Mouse (Mus musculus): Measurements from ENCODE around the gene Rgs10. TPM values are rescaled to one million over a fixed set of nuclear protein-coding genes. Genes with fewer than 3 reads are reported as not detected.

Rgs10 gene
- total and polyA plus RNA-seq, 3 experiments = 5.4 to 7.4 (median 6.5) TPM

- Histone ChIP-seq H3K79me2 (replicated peaks; ENCODE audit: control insufficient read depth, extremely low read depth, insufficient read depth, poor library complexity, severe bottlenecking) (no peaks in the 10 kb centered on the region), H3K9ac (ENCODE audit: insufficient read depth, low read depth) (no peak overlapping the region), H3K4me1 (ENCODE audit: control insufficient read depth in 1 of 2, insufficient read depth in 2 of 2) (peaks cover 3 to 16% of the 10 kb centered on the region in 2 experiments; a peak in 3 of 4 replicates), H3K27me3 (replicated peaks) (no peaks in the 10 kb centered on the region), H3K4me3 (replicated peaks in 1 of 3; ENCODE audit: low read depth in 2 of 3, low read length in 2 of 3, poor library complexity in 1 of 3) (no peak overlapping the region), H3K9me3 (replicated peaks; ENCODE audit: low read length) (no peaks in the 10 kb centered on the region), H3K4me2 (ENCODE audit: insufficient read depth, low read depth, poor library complexity, severe bottlenecking) (no peak overlapping the region), H3K36me3 (replicated peaks in 1 of 2; ENCODE audit: control insufficient read depth in 1 of 2, insufficient read depth in 1 of 2, low read length in 1 of 2) (no peaks in the 10 kb centered on the region), H3K27ac (ENCODE audit: insufficient read depth, low read depth) (no peak overlapping the region)
- no peak for TF ChIP-seq UBTF (IDR thresholded peaks at IDR 0.05; ENCODE audit: low read depth, low read length)
- no peak for TF ChIP-seq USF2 (conservative IDR thresholded peaks at IDR 0.05; ENCODE audit: low read depth, low read length)
- TF ChIP-seq RCOR1 (conservative IDR thresholded peaks at IDR 0.05; ENCODE audit: low read depth, low read length) = no peak
- no peak for TF ChIP-seq SMC3 (IDR thresholded peaks at IDR 0.05; ENCODE audit: low read depth, low read length)
- no peak for TF ChIP-seq ZNF384 (IDR thresholded peaks at IDR 0.05; ENCODE audit: low read depth, low read length)
- no peak for TF ChIP-seq KAT2A (IDR thresholded peaks at IDR 0.05; ENCODE audit: insufficient replicate concordance, low read length)
- TF ChIP-seq MYC (IDR thresholded peaks at IDR 0.05; ENCODE audit: low read depth, low read length) = no peak
- no peak for TF ChIP-seq PAX5 (IDR thresholded peaks at IDR 0.05; ENCODE audit: low read length)
- no peak for TF ChIP-seq ZKSCAN1 (IDR thresholded peaks at IDR 0.05; ENCODE audit: borderline replicate concordance, low read depth, low read length)
- no peak for TF ChIP-seq MAZ (IDR thresholded peaks at IDR 0.05; ENCODE audit: low read depth, low read length)
- TF ChIP-seq MAX (IDR thresholded peaks at IDR 0.05; ENCODE audit: low read length) = no peak
- TF ChIP-seq GABPA (IDR thresholded peaks at IDR 0.05; ENCODE audit: insufficient replicate concordance, low read depth, low read length) = no peak
- dilution Hi-C loops (cut with MboI; ENCODE audit: extremely low pct_ligation_motif_present, extremely low pct_unique_long_range_greater_than_20kb, low sequenced_read_pairs) = no loop called here
- in situ Hi-C loops (cut with MboI; ENCODE audit: low pct_ligation_motif_present, low pct_unique_long_range_greater_than_20kb, low sequenced_read_pairs) = no loop called here
- DNase-seq (ENCODE audit: extremely low read depth) = no peak
Observed at GRCm38 (mm10) chr7:128381001-128381400, 37.6 kb downstream of the Rgs10 start.

GRCm38 (mm10) chr7:128379162-128379805 lies 39.3 kb downstream of the Rgs10 start:
- Histone ChIP-seq H3K36me3 (replicated peaks in 1 of 2; ENCODE audit: control insufficient read depth in 1 of 2, insufficient read depth in 1 of 2, low read length in 1 of 2) (no peaks in the 10 kb centered on the region), H3K4me2 (ENCODE audit: insufficient read depth, low read depth, poor library complexity, severe bottlenecking) (no peak overlapping the region), H3K9ac (ENCODE audit: insufficient read depth, low read depth) (no peak overlapping the region), H3K27ac (ENCODE audit: insufficient read depth, low read depth) (no peak overlapping the region), H3K79me2 (replicated peaks; ENCODE audit: control insufficient read depth, extremely low read depth, insufficient read depth, poor library complexity, severe bottlenecking) (no peaks in the 10 kb centered on the region), H3K9me3 (replicated peaks; ENCODE audit: low read length) (no peaks in the 10 kb centered on the region), H3K27me3 (replicated peaks) (no peaks in the 10 kb centered on the region), H3K4me1 (ENCODE audit: control insufficient read depth in 1 of 2, insufficient read depth in 2 of 2) (peaks cover 3 to 15% of the 10 kb centered on the region in 2 experiments; a peak in 3 of 4 replicates), H3K4me3 (replicated peaks in 1 of 3; ENCODE audit: low read depth in 2 of 3, low read length in 2 of 3, poor library complexity in 1 of 3) (no peak overlapping the region)
- TF ChIP-seq HCFC1 (IDR thresholded peaks at IDR 0.05; ENCODE audit: low read depth, low read length) = no peak
- peak; percentile 55 for TF ChIP-seq ZNF384 (IDR thresholded peaks at IDR 0.05; ENCODE audit: low read depth, low read length)
- DNase-seq (ENCODE audit: extremely low read depth) = no peak
- dilution Hi-C loops (cut with MboI; ENCODE audit: extremely low pct_ligation_motif_present, extremely low pct_unique_long_range_greater_than_20kb, low sequenced_read_pairs) = no loop called here
- in situ Hi-C loops (cut with MboI; ENCODE audit: low pct_ligation_motif_present, low pct_unique_long_range_greater_than_20kb, low sequenced_read_pairs) = no loop called here

Data from CH12.LX (cell line).